10 mouse cellular contexts compared by ENCODE assay signal in genomic region chr9:51213023-51213728, GRCm38 (mm10). TPM values are rescaled to one million over a fixed set of nuclear protein-coding genes. Genes with fewer than 3 reads are reported as not detected.
DNase-seq lines count a peak whose midpoint lies in the region; ATAC-seq lines count a peak whose summit lies in the region.
"Had no signal": no experiment of that assay in that cellular context is flagged by ENCODE, and none has a peak within 500 bp of the region (broad histone marks: within the 10 kb centered on the region; RNA-seq: fewer than 3 reads in every experiment).

TSS of gene Pou2af1 (plus strand) at chr9:51213708.

- peak; percentile 3 for DNase-seq in kidney, adult 9 months
- no peak for DNase-seq in kidney, postnatal 25 days
- peak; percentile 24 for DNase-seq in skeletal muscle tissue, adult 2 months (ENCODE audit: low read depth, low spot score)
- peak; percentile 57 to 66 for DNase-seq in thymus, postnatal 10 days (ENCODE audit: low spot score in 2 of 2)
- no peak for DNase-seq in ovary, postnatal 10 days (ENCODE audit: low spot score)
- DNase-seq in cerebellum, adult 11-12 months: no peak

- peak; percentile 92 for ATAC-seq in inflammation-experienced regulatory T-cells, adult 6 months
- no peak for ATAC-seq in megakaryocyte progenitor cell, adult 5-6 weeks (replicated peaks; ENCODE audit: poor library complexity)

RNA-seq across cellular contexts. Expression of gene Pou2af1, which starts in this region (rescaled TPM):
- 10 to 100 TPM in 2 of 3 experiments, 1 to 10 TPM in 1; 3.4 to 20.1 (median 11.6) TPM for polyA plus RNA-seq in inflammation-experienced regulatory T-cells, adult 6 months (2017; shearing (Covaris generic))
- total RNA-seq in megakaryocyte progenitor cell, adult 5-6 weeks (2015): 0.39 TPM in 1 of 2 replicates, not detected in the other
- total RNA-seq in megakaryocyte progenitor cell, adult 5-6 weeks (2017): not detected in 2 replicates
- polyA plus RNA-seq: hindbrain, embryonic 12.5 days; kidney, embryonic 16.5 days had no signal

Comparison
In these comparisons a context has a peak if more than half of its experiments do, and no peak if none do; other contexts are left out.
1. DNase-seq: peak in kidney, adult 9 months (single experiment), skeletal muscle tissue, adult 2 months (single experiment) and thymus, postnatal 10 days (2 of 2); none in kidney, postnatal 25 days (0 of 2), ovary, postnatal 10 days (single experiment) and cerebellum, adult 11-12 months (single experiment).